In the genomic region with DNA sequence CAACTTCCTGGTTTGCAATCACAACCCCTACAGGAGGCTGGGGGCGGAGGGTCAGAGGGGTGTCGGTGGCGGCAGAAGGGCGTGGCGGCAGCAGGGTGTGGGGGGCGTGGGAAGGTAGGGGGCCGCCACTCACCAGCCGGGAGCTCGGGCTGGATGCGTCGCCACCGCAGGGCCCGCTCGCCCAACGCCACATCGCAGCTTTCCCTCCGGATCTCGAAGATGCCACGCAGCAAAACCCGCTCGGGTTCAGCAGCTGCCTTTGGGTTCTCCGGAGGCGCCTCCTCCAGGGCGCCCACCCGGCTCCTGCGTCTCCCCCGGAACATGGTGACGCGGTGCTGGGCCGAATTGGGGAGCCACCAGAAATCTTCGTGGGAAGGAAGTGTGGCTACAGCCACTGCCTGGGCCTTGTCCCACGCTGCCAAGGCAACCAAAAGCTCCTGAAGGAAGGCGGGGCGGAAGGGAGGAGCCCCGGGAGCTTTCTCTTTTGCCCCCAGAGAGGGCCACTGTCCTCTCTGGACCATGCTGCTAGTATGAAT, we compare ENCODE assay signal across 8 mouse cellular contexts. TPM values are rescaled to one million over a fixed set of nuclear protein-coding genes. Genes with fewer than 3 reads are reported as not detected.
A peak's percentile ranks its signal among the peaks of the same experiment; 100 is the strongest.
DNase-seq lines count a peak whose midpoint lies in the region; ATAC-seq and TF ChIP-seq lines count a peak whose summit lies in the region.

No protein-coding gene starts in this region.

- peak; percentile 1 to 2 for DNase-seq in adrenal gland, postnatal 36 days
- no peak for DNase-seq in adrenal gland, postnatal 25 days
- DNase-seq in brain, embryonic 14.5 days (ENCODE audit: low read depth), result peak; percentile 32
- peak; percentile 64 for DNase-seq in hindbrain, embryonic 11.5 days (ENCODE audit: low spot score)
- no peak for DNase-seq in urinary bladder, postnatal 10 days (ENCODE audit: low spot score)

- H3K4me2 ChIP-seq in forebrain, embryonic 12.5 days, result peak overlapping the region; percentile 84
- peak overlapping the region; percentile 82 for H3K4me2 ChIP-seq in hindbrain, embryonic 11.5 days (replicated peaks; ENCODE audit: low read depth, low read length)
- H3K4me2 ChIP-seq in liver, embryonic 12.5 days, result peak overlapping the region; percentile 70
- peak overlapping the region; percentile 71 for H3K4me2 ChIP-seq in neural tube, embryonic 12.5 days (replicated peaks)

- under 1% methylated on average over 35 of the region's 35 CpGs for WGBS in forebrain, embryonic 12.5 days
- under 1% methylated on average over 35 of the region's 35 CpGs for WGBS in hindbrain, embryonic 11.5 days
- under 1% methylated on average over 35 of the region's 35 CpGs for WGBS in liver, embryonic 12.5 days (ENCODE audit: insufficient replicate concordance)
- under 1% methylated on average over 35 of the region's 35 CpGs for WGBS in neural tube, embryonic 12.5 days

- H3K27ac ChIP-seq in forebrain, embryonic 12.5 days, result no peak overlapping the region
- 0 out of 2 replicates have a peak overlapping the region, but pooled peaks have one; percentile 13 for H3K27ac ChIP-seq in hindbrain, embryonic 11.5 days (ENCODE audit: low read depth, low read length)
- no peak overlapping the region for H3K27ac ChIP-seq in liver, embryonic 12.5 days
- no peak overlapping the region for H3K27ac ChIP-seq in neural tube, embryonic 12.5 days

- no peaks in the 10 kb centered on the region for H3K9me3 ChIP-seq in forebrain, embryonic 12.5 days
- no peaks in the 10 kb centered on the region for H3K9me3 ChIP-seq in hindbrain, embryonic 11.5 days (ENCODE audit: control insufficient read depth, low read length)
- H3K9me3 ChIP-seq in liver, embryonic 12.5 days (replicated peaks), result no peaks in the 10 kb centered on the region
- H3K9me3 ChIP-seq in neural tube, embryonic 12.5 days, result no peaks in the 10 kb centered on the region

- no peak for TF ChIP-seq POLR2A in brain, embryonic 14.5 days (IDR thresholded peaks at IDR 0.05; ENCODE audit: borderline replicate concordance, extremely low read depth, insufficient read depth, insufficient read length, poor library complexity, severe bottlenecking)

- H3K4me1 ChIP-seq in forebrain, embryonic 12.5 days, result peaks cover 11% of the 10 kb centered on the region
- 0 out of 2 replicates have a peak, but pooled peaks cover 2% of the 10 kb centered on the region for H3K4me1 ChIP-seq in hindbrain, embryonic 11.5 days (replicated peaks; ENCODE audit: control insufficient read depth, insufficient read depth, low read length)
- H3K4me1 ChIP-seq in liver, embryonic 12.5 days, result peaks cover 6% of the 10 kb centered on the region; the same call in 1 of the 2 replicates
- no peaks in the 10 kb centered on the region; the same call in 1 of the 2 replicates for H3K4me1 ChIP-seq in neural tube, embryonic 12.5 days

- peaks cover 40% of the 10 kb centered on the region for H3K27me3 ChIP-seq in forebrain, embryonic 12.5 days
- H3K27me3 ChIP-seq in hindbrain, embryonic 11.5 days (ENCODE audit: control insufficient read depth, insufficient read depth, low read length), result 0 out of 2 replicates have a peak, but pooled peaks cover 3% of the 10 kb centered on the region
- H3K27me3 ChIP-seq in liver, embryonic 12.5 days (replicated peaks), result peaks cover 26% of the 10 kb centered on the region
- peaks cover 4% of the 10 kb centered on the region; the same call in 1 of the 2 replicates for H3K27me3 ChIP-seq in neural tube, embryonic 12.5 days (replicated peaks)

- peak overlapping the region; percentile 43 for H3K4me3 ChIP-seq in forebrain, embryonic 12.5 days (replicated peaks)
- H3K4me3 ChIP-seq in hindbrain, embryonic 11.5 days (ENCODE audit: low read depth, low read length), result peak overlapping the region; percentile 45
- H3K4me3 ChIP-seq in liver, embryonic 12.5 days, result peak overlapping the region; percentile 50
- peak overlapping the region; percentile 37 for H3K4me3 ChIP-seq in neural tube, embryonic 12.5 days

- peak; percentile 58 for ATAC-seq in forebrain, embryonic 12.5 days (ENCODE audit: low FRiP score)
- ATAC-seq in hindbrain, embryonic 11.5 days (ENCODE audit: low FRiP score), result peak; percentile 82
- ATAC-seq in liver, embryonic 12.5 days, result peak; percentile 54; the same call in 1 of the 2 replicates
- peak; percentile 75 for ATAC-seq in neural tube, embryonic 12.5 days (ENCODE audit: low FRiP score, low read depth)

- TF ChIP-seq CTCF in brain, embryonic 14.5 days (IDR thresholded peaks at IDR 0.05; ENCODE audit: borderline replicate concordance, extremely low read depth, insufficient read depth, insufficient read length), result no peak

- no peaks in the 10 kb centered on the region for H3K36me3 ChIP-seq in forebrain, embryonic 12.5 days (replicated peaks)
- no peaks in the 10 kb centered on the region for H3K36me3 ChIP-seq in hindbrain, embryonic 11.5 days (ENCODE audit: control insufficient read depth, insufficient read depth, low read length)
- H3K36me3 ChIP-seq in liver, embryonic 12.5 days, result no peaks in the 10 kb centered on the region
- H3K36me3 ChIP-seq in neural tube, embryonic 12.5 days, result no peaks in the 10 kb centered on the region

- peak overlapping the region; percentile 40 for H3K9ac ChIP-seq in forebrain, embryonic 12.5 days
- H3K9ac ChIP-seq in hindbrain, embryonic 11.5 days (ENCODE audit: low read depth, low read length), result peak overlapping the region; percentile 54
- no peak overlapping the region; the same call in 1 of the 2 replicates for H3K9ac ChIP-seq in liver, embryonic 12.5 days
- peak overlapping the region; percentile 39 for H3K9ac ChIP-seq in neural tube, embryonic 12.5 days

RNA-seq across cellular contexts. Expression of gene Neurod1, which starts 27.9 kb away (rescaled TPM):
- total RNA-seq in adrenal gland, postnatal 36 days (2021), result not detected
- not detected in 2 replicates for total RNA-seq in adrenal gland, postnatal 25 days (2021)
- 33.3 and 42.1 TPM in 2 replicates for polyA plus RNA-seq in brain, embryonic 14.5 days (2012; rRNA removed)
- 44.3 and 46.8 TPM in 2 replicates for polyA plus RNA-seq in forebrain, embryonic 12.5 days (2016; fragmentation: Nextera tagmentation; extraction: Ambion mirVana)
- 31.7 and 32.4 TPM in 2 replicates for polyA plus RNA-seq in hindbrain, embryonic 11.5 days (2014; fragmentation: Nextera tagmentation; extraction: Ambion mirVana)
- not detected in 2 replicates for polyA plus RNA-seq in liver, embryonic 12.5 days (2016; fragmentation: Nextera tagmentation; extraction: Ambion mirVana)
- polyA plus RNA-seq in neural tube, embryonic 12.5 days (2016; fragmentation: Nextera tagmentation; extraction: Ambion mirVana), result 46.3 and 60.2 TPM in 2 replicates

RNA-seq across cellular contexts. Expression of gene Cerkl, which starts 27.9 kb away (rescaled TPM):
- 1 to 10 TPM; 1.4 to 3.1 TPM for total RNA-seq in adrenal gland, postnatal 36 days (2021)
- total RNA-seq in adrenal gland, postnatal 25 days (2021), result 1.8 and 2.1 TPM in 2 replicates
- 0.46 and 0.96 TPM in 2 replicates for polyA plus RNA-seq in brain, embryonic 14.5 days (2012; rRNA removed)
- polyA plus RNA-seq in forebrain, embryonic 12.5 days (2016; fragmentation: Nextera tagmentation; extraction: Ambion mirVana), result 1.5 and 2.4 TPM in 2 replicates
- polyA plus RNA-seq in hindbrain, embryonic 11.5 days (2014; fragmentation: Nextera tagmentation; extraction: Ambion mirVana), result 2.0 and 2.9 TPM in 2 replicates
- 1.7 and 1.8 TPM in 2 replicates for polyA plus RNA-seq in liver, embryonic 12.5 days (2016; fragmentation: Nextera tagmentation; extraction: Ambion mirVana)
- polyA plus RNA-seq in neural tube, embryonic 12.5 days (2016; fragmentation: Nextera tagmentation; extraction: Ambion mirVana), result 1.8 and 2.1 TPM in 2 replicates

Comparison
In these comparisons a context has a peak if more than half of its experiments do, and no peak if none do; other contexts are left out.
1. DNase-seq: peak in adrenal gland, postnatal 36 days (2 of 2), brain, embryonic 14.5 days (single experiment) and hindbrain, embryonic 11.5 days (single experiment); none in adrenal gland, postnatal 25 days (single experiment) and urinary bladder, postnatal 10 days (single experiment).
2. RNA of gene Neurod1, which starts 27.9 kb away (polyA plus RNA-seq): 46.3 to 60.2 TPM in neural tube, embryonic 12.5 days, 44.3 to 46.8 TPM in forebrain, embryonic 12.5 days, 33.3 to 42.1 TPM in brain, embryonic 14.5 days and 31.7 to 32.4 TPM in hindbrain, embryonic 11.5 days; not detected in liver, embryonic 12.5 days; every median in the first group is over 10 times any median in the second.
3. Peak in every context shown above with its lines, with median percentiles within 50 percentile points of each other: ATAC-seq, H3K4me2 ChIP-seq and H3K4me3 ChIP-seq.